Mouse (Mus musculus) limb, embryonic 14.5 days (tissue): ENCODE data around the gene Hk1. TPM values are rescaled to one million over a fixed set of nuclear protein-coding genes. Genes with fewer than 3 reads are reported as not detected.

Experiments used
- ATAC-seq: fragments of 200-750 bp; cut with Nextera tagmentation; 2 replicates; pipeline ENCODE4 v1.8.0; 2017; ENCODE audit warnings: low read depth, moderate number of reproducible peaks, moderate TSS enrichment; ENCODE audit not compliant: low FRiP score
- DNase-seq: peaks from one replicate; pipeline ENCODE4 v3.0.0-alpha.2; 2015; ENCODE audit warnings: low spot score
- H3K27ac ChIP-seq: fragments of 300-500 bp; sonication (generic); replicated peaks from 2 replicates; pipeline ENCODE4 v1.5.1; 2014; ENCODE audit warnings: low read depth, mild to moderate bottlenecking, low read length, moderate library complexity, mixed read lengths
- H3K27me3 ChIP-seq: fragments of 300-500 bp; sonication (generic); 2 replicates; pipeline ENCODE4 v1.6.1; 2014; ENCODE audit warnings: low read length, mixed read lengths; ENCODE audit not compliant: control insufficient read depth, insufficient read depth
- H3K36me3 ChIP-seq: fragments of 300-500 bp; sonication (generic); 2 replicates; pipeline ENCODE4 v1.6.1; 2014; ENCODE audit warnings: mild to moderate bottlenecking, low read length, moderate library complexity, mixed read lengths; ENCODE audit not compliant: control insufficient read depth, insufficient read depth
- H3K4me1 ChIP-seq: fragments of 300-500 bp; sonication (generic); 2 replicates; pipeline ENCODE4 v1.6.1; 2014; ENCODE audit warnings: antibody characterized with exemption, low read length, mixed read lengths; ENCODE audit not compliant: control insufficient read depth, insufficient read depth
- H3K4me2 ChIP-seq: fragments of 300-500 bp; sonication (generic); replicated peaks from 2 replicates; pipeline ENCODE4 v1.6.1; 2014; ENCODE audit warnings: low read depth, mild to moderate bottlenecking, low read length, moderate library complexity; ENCODE audit not compliant: severe bottlenecking
- H3K4me3 ChIP-seq: fragments of 300-500 bp; sonication (generic); replicated peaks from 2 replicates; pipeline ENCODE4 v1.5.1; 2014; ENCODE audit warnings: low read length
- H3K9ac ChIP-seq: fragments of 300-500 bp; sonication (generic); 2 replicates; pipeline ENCODE4 v1.6.1; 2014; ENCODE audit warnings: mild to moderate bottlenecking, low read depth, low read length, moderate library complexity; ENCODE audit not compliant: severe bottlenecking
- H3K9me3 ChIP-seq: fragments of 300-500 bp; sonication (generic); 2 replicates; pipeline ENCODE4 v1.6.1; 2016; ENCODE audit warnings: low read length; ENCODE audit not compliant: control insufficient read depth
- POLR2A ChIP-seq: fragments of 200-500 bp; IDR thresholded peaks from 2 replicates; pipeline ENCODE4 v1.8.0; 2012; ENCODE audit warnings: inconsistent platforms, mild to moderate bottlenecking, moderate library complexity, borderline replicate concordance; ENCODE audit not compliant: insufficient read depth, insufficient read length; ENCODE audit errors: extremely low read depth
- WGBS: fragments of 180-500 bp; shearing (Covaris S2); extraction: QIAGEN DNeasy Blood & Tissue Kit; methylation state at CpG from one replicate; pipeline ENCODE4 v1.1.7; 2014; 5-methylcytosine and 5-hydroxymethylcytosine counted together
- polyA plus RNA-seq, 2 experiments: library from polyadenylated mRNA; depleted of rRNA in 1 of 2; stranded (reverse) in 1 of 2; unstranded in 1 of 2; fragments of >200 nt; fragmentation: Nextera tagmentation in 1 of 2; extraction: Ambion mirVana in 1 of 2; gene quantifications; 2 replicates each; pipeline versions ENCODE4 v1.2.1 to v1.2.3; 2012 to 2014

The Hk1 gene
- polyA plus RNA-seq, 2 experiments, result 29.2 to 32.1 TPM

DNA sequence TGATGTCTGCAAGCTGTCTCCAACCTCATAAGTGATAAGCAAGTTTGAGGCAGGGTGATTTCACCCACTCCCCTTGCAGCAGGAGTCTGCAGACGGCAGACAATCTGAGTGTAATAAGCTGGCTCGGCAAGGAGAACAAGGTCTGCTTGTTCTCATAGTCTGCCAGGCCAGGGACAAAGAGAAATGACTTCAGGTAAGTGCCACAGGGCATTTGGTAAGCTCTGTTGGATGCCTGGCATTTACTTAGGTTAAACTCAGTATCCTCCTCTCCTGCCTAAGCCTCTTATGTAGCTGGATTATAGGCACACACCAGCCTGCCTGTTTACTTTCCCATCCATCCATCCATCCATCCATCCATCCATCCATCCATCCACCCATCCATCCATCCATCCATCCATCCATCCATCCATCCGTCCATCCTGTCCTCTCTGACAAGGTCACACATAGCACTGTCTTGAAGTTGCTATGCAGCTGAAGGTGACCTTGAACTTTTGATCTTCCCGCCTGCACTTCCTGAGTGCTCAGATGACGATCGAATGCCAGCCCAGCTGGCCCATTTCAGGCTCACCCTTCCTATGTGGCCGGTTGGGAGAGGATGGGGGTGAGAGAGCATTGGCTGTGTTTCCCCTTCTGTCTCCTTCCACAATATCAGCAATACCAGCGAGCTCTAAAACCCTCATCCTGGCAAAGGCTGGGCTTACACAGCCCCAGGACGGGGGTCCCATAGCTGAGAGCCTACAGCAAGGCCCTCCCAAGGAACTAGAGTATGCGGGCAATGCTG, 69.3 kb downstream of the Hk1 start:
- peaks cover 8% of the 10 kb centered on the region; the same call in 1 of the 2 replicates for H3K4me1 ChIP-seq
- DNase-seq (no peak), ATAC-seq (no peak)
- H3K9me3 ChIP-seq, result no peaks in the 10 kb centered on the region
- WGBS, result 65% methylated on average over 10 of the region's 10 CpGs
- H3K4me2 ChIP-seq, result no peak overlapping the region
- peaks cover 6% of the 10 kb centered on the region; the same call in 1 of the 2 replicates for H3K36me3 ChIP-seq
- TF ChIP-seq POLR2A, result no peak
- no peak overlapping the region for H3K27ac ChIP-seq
- H3K27me3 ChIP-seq, result no peaks in the 10 kb centered on the region
- H3K9ac ChIP-seq, result no peak overlapping the region
- H3K4me3 ChIP-seq, result no peak overlapping the region

DNA sequence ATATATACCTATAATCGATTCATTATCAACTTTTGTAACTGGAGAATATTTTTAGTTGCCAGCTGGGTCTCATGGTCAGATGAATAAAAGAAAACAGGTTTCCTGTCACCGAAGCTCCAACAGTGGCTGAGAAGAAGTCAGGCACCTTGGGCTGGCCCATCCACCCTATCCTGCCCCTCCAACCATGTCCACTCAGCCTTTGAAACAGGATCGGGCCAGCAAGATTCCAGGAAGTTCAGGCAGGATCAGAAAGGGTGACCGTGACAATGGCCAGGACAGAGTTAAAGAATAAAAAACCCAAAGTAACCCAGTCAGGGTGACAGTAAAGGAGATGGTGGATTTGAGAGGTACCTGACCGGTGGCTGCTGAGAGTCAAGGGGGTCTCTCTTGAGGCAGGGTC, 70.1 kb downstream of the Hk1 start:
- WGBS, result 76% methylated on average over 5 of the region's 5 CpGs
- Histone ChIP-seq H3K4me1 (peaks cover 8% of the 10 kb centered on the region; the same call in 1 of the 2 replicates), H3K4me3 (no peak overlapping the region), H3K9ac (no peak overlapping the region), H3K27ac (no peak overlapping the region), H3K4me2 (no peak overlapping the region), H3K9me3 (no peaks in the 10 kb centered on the region), H3K27me3 (no peaks in the 10 kb centered on the region), H3K36me3 (peaks cover 3% of the 10 kb centered on the region)
- no peak for TF ChIP-seq POLR2A
- ATAC-seq, result no peak
- no peak for DNase-seq

DNA sequence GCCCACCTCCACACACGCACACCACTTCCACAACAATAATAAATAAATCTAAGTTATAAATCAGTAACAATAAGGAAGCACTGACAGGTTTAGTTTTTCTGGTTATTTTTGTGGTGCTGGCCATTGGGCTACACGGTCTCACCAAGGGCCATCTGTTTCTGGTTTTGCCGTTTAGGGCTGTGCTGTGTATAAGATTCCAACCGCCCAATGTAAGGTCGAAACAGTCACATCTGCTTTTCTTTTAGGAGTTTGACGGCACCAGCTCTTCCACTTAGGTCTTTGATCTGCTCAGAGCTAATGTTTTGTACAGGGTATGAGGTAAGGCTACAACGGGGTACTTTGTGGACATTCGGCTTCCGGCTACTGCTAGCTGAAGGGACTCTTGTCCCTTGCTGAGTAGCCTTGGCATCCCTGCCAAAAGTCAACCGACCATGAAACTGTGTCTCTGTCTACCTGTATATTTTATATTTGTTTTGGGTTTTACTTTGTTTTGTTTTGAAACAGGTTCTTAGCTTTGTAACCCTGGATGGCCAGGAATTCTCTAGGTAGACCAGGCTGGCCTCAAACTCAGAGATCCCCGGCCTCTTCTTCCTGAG, 70.7 kb downstream of the Hk1 start:
- 30% methylated on average over 11 of the region's 11 CpGs for WGBS
- H3K9me3 ChIP-seq, result no peaks in the 10 kb centered on the region
- H3K9ac ChIP-seq, result no peak overlapping the region
- no peak for DNase-seq
- no peak overlapping the region for H3K4me2 ChIP-seq
- H3K36me3 ChIP-seq, result peaks cover 7% of the 10 kb centered on the region
- no peaks in the 10 kb centered on the region for H3K27me3 ChIP-seq
- H3K4me1 ChIP-seq, result peaks cover 8% of the 10 kb centered on the region; the same call in 1 of the 2 replicates
- no peak for ATAC-seq
- TF ChIP-seq POLR2A, result no peak
- H3K27ac ChIP-seq, result no peak overlapping the region
- H3K4me3 ChIP-seq, result no peak overlapping the region

DNA sequence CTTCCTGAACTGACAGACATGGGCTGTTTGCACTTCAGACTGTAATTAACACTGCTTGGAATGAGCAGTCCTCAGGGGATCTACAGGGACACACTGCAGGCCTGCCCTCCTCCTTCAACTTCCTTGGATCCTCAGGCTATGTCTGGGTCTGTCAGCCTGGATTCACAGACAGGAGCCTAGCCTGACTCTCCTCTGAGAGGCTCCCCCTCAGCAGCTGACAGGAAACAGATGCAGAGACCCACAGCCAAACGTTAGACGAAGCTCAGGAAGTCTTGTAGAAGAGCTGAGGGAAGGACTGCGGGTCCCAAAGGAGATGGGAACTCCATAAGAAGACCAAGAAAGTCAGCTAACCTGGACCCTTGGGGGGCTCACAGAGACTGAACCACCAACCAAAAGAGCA, 73.2 kb downstream of the Hk1 start:
- Histone ChIP-seq H3K9ac (no peak overlapping the region), H3K27ac (no peak overlapping the region; the same call in 1 of the 2 replicates), H3K4me3 (no peak overlapping the region), H3K36me3 (peaks cover 11% of the 10 kb centered on the region), H3K27me3 (no peaks in the 10 kb centered on the region), H3K4me2 (no peak overlapping the region), H3K9me3 (no peaks in the 10 kb centered on the region), H3K4me1 (peaks cover 1% of the 10 kb centered on the region; the same call in 1 of the 2 replicates)
- ATAC-seq (no peak), DNase-seq (no peak)
- WGBS, result 27% methylated on average over 3 of the region's 3 CpGs
- no peak for TF ChIP-seq POLR2A

DNA sequence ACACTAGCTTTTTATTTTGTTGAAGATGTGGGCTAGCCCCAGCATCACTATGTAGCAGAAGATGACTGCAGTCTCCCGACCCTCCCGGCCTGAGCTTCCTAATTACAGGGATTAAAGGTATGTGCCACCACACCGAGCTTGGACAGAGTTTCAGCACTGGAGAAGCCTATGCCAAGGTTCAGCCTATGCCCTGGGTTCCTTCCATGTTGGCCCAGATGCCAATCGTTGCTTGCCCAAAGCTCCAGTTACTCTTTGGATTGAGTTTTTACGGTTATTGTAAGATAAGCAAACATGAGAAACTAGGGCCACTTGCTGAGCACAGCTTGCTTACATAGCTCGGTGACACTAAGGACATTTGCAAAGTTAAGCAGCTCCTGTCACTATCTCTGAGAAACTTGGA, 74.6 kb downstream of the Hk1 start:
- no peaks in the 10 kb centered on the region for H3K9me3 ChIP-seq
- H3K9ac ChIP-seq, result no peak overlapping the region
- no peak overlapping the region for H3K4me2 ChIP-seq
- H3K36me3 ChIP-seq, result peaks cover 11% of the 10 kb centered on the region
- 71% methylated on average over 6 of the region's 6 CpGs for WGBS
- TF ChIP-seq POLR2A, result no peak
- no peaks in the 10 kb centered on the region for H3K27me3 ChIP-seq
- H3K4me3 ChIP-seq, result no peak overlapping the region
- H3K4me1 ChIP-seq, result no peaks in the 10 kb centered on the region
- H3K27ac ChIP-seq, result no peak overlapping the region
- ATAC-seq (no peak), DNase-seq (no peak)
